Mouse (Mus musculus) embryo, embryonic 11 days (tissue): ENCODE data around the gene Bco1.

Experiments used
- DNase-seq: peaks from one replicate; pipeline ENCODE4 v3.0.0-alpha.2; 2015

Bco1 gene

DNA sequence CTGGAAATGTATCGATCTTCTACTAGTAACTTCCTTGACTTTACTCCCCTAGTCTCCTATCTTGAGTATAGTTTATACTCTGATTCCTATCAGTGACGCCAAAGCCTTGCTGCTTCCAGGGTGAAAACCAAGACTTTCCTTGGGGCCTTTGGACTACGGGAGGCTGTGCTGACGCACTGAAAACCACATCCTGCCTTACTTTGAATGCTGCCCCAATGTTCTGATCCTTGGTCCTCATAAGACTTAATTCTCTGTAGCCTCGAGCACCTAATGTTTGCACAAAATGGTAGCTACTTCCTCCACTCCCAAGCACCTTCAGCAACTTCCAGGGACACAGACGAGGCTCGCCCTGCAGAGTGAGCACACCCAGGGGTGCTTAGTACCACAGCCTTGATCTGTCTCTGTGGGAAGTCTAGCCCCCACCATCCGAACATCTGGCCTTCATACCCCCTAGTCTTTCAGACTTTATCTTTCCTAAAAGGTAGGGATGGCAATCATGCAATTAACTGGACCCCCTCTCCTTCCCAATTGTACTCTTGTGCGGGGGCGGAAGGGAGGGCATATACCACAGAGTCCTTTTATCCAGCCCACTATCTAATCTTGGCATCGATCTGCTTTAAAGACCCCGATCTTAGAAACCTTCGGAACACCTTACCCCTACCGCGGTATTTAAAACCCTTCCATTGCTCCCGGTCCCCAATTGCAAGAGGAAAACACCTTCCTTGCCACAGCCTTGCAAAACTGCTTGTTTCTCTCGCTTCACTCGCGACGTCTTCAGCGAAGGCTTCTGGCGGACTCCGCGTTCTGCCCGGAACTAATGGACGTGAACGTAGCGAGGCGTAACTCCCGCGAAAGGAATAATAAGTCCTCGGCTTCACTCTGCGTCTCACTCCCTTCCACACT, 61.5 kb downstream of the Bco1 start:
- DNase-seq = no peak

- peak; percentile 97 for DNase-seq
These were observed 62.1 kb downstream of the Bco1 start for GRCm38 (mm10) chr8:117157769-117158091.

GRCm38 (mm10) chr8:117158135-117158761, 62.6 kb downstream of the Bco1 start, which contains the start of gene Gan:
Gan (plus strand) TSS chr8:117158135.
- DNase-seq = no peak

GRCm38 (mm10) chr8:117159031-117159430, 63.4 kb downstream of the Bco1 start:
- no peak for DNase-seq

GRCm38 (mm10) chr8:117164912-117165311, 69.3 kb downstream of the Bco1 start:
- DNase-seq = no peak

DNA sequence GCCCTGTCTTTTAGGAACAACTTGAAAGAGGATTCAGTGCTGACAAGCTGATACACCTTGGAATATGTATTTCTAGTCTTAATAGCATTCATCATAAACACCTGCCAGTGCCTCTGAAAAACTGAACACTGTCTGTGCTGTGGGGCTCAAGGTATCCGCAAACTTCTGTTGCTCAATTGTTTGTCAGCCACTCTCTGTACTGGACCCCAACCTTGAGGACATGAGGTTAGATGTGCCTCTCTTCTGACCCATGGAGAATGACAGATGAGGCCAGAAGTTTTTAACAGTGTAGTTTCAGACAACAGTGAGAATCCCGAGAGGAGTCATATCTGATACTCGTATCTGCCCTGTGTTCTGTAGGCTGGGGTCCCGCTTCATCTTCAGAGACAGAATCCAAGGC, 69.9 kb downstream of the Bco1 start:
- no peak for DNase-seq

- no peak for DNase-seq
These were observed 70.9 kb downstream of the Bco1 start for GRCm38 (mm10) chr8:117166515-117166914.

GRCm38 (mm10) chr8:117167243-117167883, 71.7 kb downstream of the Bco1 start:
- no peak for DNase-seq

DNA sequence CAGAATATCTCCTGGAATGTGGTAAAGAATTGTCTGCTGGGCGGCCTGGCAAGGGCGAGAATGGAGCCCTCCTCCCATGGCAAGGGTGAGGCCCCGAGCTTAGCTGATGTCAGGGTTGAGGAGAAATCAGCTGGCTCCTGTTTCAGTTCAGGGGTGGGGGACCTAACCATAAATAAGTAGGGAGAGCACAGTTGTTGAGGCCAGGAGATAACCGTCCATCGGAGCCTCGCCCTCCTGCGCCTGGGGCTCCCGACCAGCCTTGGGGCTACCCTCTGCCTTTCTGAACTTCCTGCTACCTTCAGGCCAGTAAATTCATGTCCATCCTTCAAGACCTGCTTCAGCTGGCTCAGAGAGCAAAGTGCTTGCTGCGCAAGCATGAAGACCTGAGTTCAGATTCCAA, 72.7 kb downstream of the Bco1 start:
- DNase-seq = no peak

- no peak for DNase-seq
These were observed 76.2 kb downstream of the Bco1 start for GRCm38 (mm10) chr8:117171826-117172225.

GRCm38 (mm10) chr8:117172904-117173303, 77.2 kb downstream of the Bco1 start:
- peak; percentile 11 for DNase-seq

GRCm38 (mm10) chr8:117173690-117174089, 78.0 kb downstream of the Bco1 start:
- no peak for DNase-seq

DNA sequence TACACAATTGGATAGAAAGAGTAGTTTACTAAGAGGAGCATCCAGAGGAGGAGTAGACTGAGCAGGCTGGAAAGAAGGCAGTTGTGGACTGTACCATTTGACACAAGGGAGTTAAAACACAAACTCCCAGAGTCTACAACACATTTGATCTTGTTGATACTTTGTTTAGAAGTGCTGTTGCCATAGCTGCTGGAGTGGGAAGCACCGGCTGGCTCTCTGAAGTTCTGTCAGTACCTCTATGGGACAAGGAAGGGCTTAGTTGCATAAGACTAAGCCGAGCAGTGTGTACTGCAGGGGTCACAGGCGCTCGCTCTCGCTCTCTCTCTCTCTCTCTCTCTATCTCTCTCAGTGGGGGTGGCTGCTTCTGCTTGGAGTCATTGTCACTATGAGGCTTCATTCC, 78.9 kb downstream of the Bco1 start:
- no peak for DNase-seq

GRCm38 (mm10) chr8:117176308-117176707, 80.7 kb downstream of the Bco1 start:
- no peak for DNase-seq

DNA sequence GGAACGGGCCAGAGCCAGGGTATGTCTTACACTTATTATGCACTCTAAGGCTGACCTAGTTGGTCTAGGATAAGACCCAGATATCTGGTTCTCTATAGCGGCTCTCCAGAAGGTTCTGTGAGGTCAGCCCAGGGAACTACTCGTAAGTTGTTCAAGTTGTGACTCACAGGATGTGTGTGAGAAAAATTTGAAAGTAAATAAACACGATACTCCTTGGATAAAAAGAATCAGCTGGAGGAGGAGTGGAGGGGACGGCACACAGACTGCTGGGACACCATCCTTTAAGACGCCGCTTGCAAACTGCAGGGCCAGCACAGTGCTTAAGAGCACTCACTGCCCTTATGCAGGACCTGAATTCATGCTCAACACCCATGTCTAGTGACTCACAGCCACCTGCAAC, 81.6 kb downstream of the Bco1 start:
- no peak for DNase-seq

GRCm38 (mm10) chr8:117178039-117178438, 82.4 kb downstream of the Bco1 start:
- DNase-seq = no peak

DNA sequence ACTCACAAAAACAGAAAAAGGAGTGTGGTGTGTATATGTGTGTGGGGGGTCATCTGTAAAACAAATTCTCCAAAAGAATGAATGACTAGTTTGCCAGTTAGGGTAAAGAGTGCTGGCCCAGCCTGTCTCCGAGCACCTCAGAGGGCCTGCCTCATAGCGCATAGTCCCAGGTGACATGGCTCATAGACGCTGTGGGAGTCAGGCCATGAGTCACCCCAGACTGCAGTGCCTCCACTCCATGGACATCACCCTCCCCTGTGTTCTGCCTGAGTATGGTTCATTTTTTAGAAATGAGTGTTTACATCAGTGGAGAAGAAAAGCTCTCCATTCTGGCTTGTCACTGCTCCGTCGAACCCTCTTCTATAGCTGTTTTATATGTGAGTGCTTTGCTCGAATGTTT, 83.0 kb downstream of the Bco1 start:
- no peak for DNase-seq

DNA sequence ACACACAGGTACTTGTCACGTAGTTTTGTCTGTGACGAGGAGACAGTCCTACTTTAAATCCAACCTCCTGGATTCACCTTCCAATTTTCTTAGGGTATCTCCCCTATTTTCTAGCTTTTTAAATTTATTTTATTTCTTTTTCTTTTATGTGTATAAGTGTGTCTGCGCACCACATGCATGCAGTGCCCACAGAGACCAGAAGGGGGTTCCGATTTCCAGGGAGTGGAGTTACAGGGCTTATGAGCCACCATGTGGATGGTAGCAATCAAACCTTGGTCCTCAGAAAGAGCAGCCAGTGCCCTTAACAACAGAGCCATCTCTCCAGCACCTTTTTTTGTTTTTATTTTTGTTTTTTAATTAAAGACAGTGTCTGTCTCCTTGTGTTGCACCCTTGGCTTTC, 87.1 kb downstream of the Bco1 start:
- no peak for DNase-seq
